Mouse (Mus musculus) retina, postnatal 1 day (tissue): ENCODE data around the gene G6pdx.

Experiments used
- DNase-seq: peaks from one replicate; pipeline ENCODE4 v3.0.0-alpha.2; 2012

G6pdx gene

DNA sequence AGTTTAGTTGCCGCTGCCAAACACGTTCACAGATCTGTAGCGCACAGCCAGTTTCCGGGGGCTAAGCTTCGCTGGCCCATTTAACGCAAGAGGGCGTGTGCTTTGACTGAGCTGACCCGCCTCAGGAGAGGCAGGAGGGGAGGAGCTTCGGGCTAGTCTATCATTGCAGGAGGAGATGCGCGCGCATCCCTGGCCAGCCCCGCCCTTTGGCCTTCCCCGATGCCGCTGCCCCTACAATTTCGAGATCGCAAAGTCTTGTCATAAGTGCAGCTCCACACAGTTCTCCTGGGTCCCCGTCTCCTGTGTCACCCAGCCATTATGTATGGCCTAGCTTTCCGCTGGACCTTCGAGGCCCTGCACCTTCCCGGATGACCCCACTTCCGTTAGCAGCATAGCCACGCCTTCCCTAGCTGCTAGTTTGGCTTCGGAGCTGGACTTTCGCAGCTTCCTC lies at the start of gene G6pdx:
Gene G6pdx (minus strand): TSS at position 369 of the 451 bp plus-strand sequence.
- DNase-seq, result peak; percentile 92

DNA sequence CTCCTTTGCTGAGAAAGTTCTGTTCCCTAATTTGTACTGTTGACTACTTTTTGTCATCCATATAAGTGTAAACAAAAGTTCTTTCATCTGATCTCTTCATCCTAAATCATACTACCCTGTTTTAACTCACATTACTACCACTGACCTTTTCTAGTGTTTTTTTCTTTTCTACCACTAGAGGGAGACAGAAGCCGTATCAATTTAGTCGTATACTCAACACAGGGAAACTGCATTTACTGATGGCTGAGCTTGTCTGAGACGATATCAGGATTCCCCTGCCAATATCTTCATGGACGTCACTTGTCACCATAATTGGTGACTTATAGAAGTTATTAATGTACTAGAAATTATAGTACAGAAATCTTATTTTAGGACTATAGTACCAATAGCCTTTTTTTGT lies 23.8 kb upstream of the G6pdx start:
- DNase-seq, result peak; percentile 61

DNA sequence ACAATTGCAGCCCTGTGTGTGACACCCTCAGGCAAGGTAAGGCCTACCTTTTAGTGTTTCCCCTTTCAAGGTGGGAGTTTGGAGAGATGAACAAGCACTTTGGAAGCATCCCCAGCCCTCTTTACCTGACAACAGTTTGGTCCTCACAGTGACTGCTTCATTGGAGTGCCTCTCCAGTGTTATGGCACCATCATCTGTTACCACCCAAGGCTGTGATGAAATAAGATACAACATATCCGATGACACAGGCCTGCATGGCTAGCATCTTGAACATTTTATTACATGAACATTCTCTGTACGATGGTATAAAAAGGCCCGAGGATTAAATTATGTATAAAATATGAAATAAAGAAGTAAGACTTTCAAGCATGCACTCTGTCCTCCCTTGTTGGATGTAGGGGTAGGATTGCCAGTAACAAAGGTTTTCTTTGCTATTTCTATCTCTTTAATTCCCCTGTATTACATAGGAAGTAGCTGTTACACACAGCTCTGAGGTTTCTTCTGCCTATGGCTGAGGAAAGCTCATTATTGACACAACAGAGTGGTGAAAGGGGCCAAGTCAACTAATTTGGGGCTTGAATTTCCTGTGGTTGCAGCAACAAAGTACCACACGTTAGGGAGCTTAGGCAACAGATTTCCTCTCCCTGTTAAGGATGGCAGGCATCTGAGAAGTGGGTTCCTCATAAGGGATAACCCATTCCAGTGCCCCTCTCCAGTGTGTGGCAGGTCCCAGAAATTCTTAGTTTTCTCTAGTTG lies 22.3 kb upstream of the G6pdx start:
- no peak for DNase-seq

DNA sequence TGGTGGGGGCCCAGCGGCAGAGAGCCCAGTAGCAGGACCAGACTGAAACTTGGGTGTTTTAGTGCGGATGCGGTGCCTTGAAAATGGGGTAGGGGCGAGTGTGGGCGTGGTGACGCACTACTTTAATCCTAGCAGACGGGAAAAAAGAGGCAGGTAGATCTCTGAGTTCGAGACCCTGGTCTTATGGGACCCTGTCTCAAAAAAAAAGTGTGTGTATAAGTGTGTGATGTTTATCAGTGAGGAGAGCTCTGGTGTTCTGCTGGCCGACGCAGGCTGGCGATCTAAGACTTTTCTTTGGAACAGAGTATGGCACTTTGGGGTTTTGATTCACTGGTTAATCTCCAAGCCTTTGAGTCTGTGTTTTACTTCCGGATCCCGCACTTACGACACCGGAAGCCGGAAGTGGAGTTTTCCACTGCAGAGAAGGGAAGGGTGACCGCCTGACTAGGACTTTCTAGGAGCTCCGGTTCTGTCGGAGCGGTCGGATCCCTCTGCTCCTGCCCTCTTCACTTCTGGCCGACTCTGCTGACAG lies 362 bp upstream of the G6pdx start:
- peak; percentile 91 for DNase-seq

DNA sequence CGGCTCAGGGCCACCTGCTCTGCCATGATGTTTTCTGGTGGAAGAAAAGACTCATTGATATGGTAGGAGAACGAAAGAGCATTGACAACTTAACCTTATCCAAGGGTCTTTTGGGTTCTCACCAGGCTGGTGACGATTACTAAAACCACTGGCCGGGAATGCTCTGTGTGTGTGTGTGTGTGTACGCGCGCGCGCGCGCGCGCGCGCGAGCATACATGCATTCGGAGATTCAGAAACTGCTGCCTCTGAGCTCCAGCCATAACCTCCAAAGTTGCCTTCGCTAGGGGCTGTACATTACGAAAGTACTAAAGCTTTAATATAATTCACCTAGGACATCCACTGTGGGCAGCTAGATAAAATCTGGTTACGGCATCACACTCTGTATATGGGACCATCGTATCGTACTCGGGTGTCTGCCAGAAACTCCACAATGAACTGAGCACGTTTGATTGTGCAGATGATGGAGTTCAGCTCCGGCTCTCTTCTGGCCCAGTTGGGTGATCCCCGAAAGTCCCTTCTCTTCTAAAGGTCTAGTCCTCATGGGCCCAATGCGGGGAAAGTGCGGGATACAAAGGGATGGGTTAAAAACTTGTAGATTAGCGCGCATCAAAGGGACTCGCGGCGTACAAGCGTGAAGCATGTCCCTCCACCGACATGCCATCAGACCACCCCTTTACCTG lies 708 bp downstream of the G6pdx start:
- DNase-seq, result peak; percentile 35

GRCm38 (mm10) chrX:74427116-74427515 lies 1.9 kb downstream of the G6pdx start:
- no peak for DNase-seq

DNA sequence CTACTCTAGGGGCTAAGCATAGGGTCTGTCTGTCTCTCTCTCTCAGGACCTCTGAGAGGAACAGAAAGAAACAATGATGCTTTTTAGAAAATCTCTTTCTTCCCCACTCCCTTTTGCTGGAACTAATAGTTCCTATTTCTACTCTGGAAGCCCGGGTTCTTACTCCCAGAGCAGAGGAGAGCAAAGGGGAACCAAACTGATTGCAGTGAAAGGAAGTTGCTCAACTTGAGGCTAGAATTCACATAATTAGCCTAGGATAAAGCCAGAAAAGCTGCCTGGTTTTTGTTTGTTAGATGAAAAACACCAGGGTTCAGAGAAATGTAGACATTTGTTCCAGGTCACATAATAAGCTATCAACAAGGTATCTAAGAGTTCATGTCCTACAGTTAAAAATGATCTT lies 2.7 kb downstream of the G6pdx start:
- no peak for DNase-seq

- DNase-seq, result no peak
These were observed 3.8 kb downstream of the G6pdx start for GRCm38 (mm10) chrX:74425195-74425594.

DNA sequence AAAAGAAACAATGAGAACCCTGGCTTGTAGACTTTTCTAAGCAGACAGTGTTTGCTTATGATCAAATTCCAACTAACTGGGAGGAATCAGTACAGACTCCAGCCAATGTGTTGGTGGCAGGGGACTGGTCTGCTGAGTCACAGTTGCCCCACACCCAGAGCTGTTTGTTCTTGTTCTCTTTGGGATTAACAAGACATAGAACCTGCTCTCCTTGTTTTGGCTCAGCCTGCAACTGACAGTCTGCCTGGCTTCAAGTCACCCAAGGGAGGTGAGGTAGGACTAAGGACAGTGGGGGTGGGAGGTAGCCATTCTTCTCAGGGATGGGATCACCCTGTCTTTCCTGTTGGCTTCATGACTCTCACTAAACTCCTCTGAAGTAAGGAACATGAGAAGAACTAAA lies 4.6 kb downstream of the G6pdx start:
- DNase-seq, result no peak

DNA sequence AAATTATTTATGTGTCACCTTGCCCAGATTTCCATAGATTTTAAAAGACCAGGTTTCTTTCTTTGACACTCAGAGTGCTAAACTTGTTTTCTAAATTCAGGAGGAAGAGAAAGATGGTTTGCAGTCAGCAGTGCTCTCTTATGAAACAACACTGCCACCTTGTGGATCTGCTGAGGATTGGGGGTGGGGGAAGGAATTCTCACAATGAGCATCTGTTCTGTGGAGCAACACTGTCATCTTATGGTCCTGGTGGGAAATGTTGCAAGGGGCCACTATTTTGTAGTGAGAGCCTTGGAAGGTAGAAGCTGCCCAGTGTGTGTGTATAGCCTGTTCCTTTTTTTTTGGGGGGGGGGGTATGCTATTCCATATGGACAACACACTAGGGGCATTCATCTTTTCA lies 15.6 kb downstream of the G6pdx start:
- peak; percentile 83 for DNase-seq

- no peak for DNase-seq
These were observed 20.7 kb downstream of the G6pdx start for GRCm38 (mm10) chrX:74408340-74408739.

GRCm38 (mm10) chrX:74400136-74400535 lies 28.9 kb downstream of the G6pdx start:
- no peak for DNase-seq

DNA sequence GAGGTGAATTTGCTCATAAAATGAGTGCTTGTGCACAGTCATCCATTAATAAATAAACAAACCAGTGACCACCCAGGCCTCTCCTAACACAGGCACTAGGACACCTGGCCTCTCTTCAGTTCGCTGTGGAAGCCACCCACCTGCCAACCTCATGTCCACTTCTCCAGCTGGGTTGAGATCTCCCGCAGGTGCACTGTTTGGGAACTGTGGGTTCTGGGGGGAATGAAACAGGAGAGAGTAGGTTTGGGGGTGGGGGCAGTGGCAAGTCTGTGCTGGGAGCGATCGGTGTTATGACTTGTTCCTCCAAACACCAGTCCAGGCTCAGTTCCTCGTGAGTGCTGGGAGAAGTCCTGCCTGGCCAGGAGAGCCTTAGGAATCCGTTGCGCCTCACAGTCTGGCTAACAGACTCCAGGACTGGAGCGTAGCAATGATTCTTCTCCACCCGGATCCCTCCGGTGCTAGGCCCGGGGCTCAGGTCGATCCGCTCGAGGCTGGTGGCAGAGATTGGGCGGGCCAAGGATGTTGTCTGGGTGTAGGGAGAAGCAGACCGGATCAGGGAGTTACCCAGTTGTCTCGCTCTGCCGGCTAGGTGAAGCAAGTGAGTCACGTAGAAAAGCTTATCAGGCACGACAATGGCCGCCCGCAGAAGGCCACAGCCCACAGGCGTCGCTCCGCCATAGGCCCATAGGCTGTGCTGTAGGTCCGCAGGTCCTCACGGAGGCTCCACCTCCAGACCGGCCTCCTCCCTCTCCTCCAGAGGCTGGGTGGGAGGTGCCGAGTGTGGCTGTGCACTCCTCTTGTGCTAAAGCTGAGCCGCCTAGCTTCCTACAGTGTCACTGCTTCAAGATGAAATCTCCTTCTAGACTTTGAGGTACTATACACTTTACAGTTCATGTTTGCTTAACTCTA lies 36.2 kb downstream of the G6pdx start, which contains the start of the genes Fam3a and Ikbkg:
Gene Fam3a (minus strand): TSS at position 738 of the 909 bp plus-strand sequence.
Gene Ikbkg (plus strand): TSS at position 756 of the 909 bp plus-strand sequence.
- DNase-seq, result peak; percentile 91

- no peak for DNase-seq
These were observed 40.8 kb downstream of the G6pdx start for GRCm38 (mm10) chrX:74388153-74388552.

DNA sequence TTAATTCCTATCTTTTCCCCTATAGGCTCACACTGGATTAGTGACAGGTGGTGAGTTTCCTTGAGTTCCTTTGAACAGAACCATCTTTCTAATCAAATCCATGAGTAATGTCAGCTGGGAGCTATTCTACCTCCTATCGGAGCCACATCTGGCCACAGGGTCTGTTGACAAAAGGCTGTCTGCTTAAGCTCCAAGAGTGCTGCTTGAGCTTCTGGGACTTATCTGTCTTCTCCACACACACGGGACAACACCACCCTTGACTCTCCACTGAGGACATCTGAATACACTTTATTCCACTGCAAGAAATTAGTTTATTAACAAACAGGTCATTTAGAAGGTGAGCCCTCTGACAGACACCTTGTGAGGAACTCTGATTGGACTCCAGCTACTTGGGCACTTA lies 44.5 kb downstream of the G6pdx start:
- DNase-seq, result no peak

- DNase-seq, result peak; percentile 90
These were observed 56.0 kb downstream of the G6pdx start, which contains the start of the genes Ubl4a and Slc10a3 for GRCm38 (mm10) chrX:74372888-74373549. Ubl4a (minus strand) TSS chrX:74373218. Slc10a3 (minus strand) TSS chrX:74373349.

- DNase-seq, result peak; percentile 75
These were observed 60.6 kb downstream of the G6pdx start for GRCm38 (mm10) chrX:74368209-74368909.

- DNase-seq, result no peak
These were observed 61.5 kb downstream of the G6pdx start for GRCm38 (mm10) chrX:74367512-74367911.
